ENCODE assay signal across 12 mouse cellular contexts in the genomic region with DNA sequence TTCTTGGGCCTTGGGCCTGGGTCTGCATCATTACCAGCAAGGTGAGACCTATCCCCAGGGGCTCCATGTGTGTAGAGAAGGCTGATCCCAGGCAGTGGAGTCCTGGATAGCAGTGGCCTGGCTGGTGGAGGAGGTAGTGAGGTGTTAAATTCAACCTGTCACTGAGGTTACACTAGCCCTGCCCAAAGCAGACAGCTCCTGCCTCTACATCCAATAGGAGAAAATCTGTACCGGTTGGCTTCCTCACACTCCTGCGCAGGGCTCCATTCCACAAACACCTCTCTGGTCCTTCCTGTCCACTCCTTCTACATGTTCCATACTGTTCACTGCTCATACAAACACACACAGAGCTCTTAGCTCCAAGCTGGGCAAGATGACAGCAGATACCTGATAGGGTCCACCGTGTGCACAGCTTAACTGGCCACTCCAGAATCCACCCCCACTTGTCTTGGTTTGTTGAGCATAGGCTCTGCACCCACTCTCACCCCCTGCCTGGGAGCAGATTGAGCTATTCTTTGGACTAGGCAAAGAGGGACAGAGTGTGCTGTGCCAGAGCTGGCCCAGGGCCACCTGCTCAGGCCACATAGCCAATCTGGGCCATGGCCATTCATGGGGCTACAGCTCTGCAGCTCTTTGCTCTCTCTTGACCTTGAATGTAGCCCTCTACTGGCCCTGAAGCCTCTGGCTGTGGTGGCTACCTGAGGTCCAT. TPM values are rescaled to one million over a fixed set of nuclear protein-coding genes. Genes with fewer than 3 reads are reported as not detected.
DNase-seq lines count a peak whose midpoint lies in the region; ATAC-seq and TF ChIP-seq lines count a peak whose summit lies in the region.
"Had no signal": no experiment of that assay in that cellular context is flagged by ENCODE, and none has a peak within 500 bp of the region (broad histone marks: within the 10 kb centered on the region; RNA-seq: fewer than 3 reads in every experiment).

No protein-coding gene starts in this region.

- peak; percentile 43 to 85 for DNase-seq in kidney, postnatal 25 days
- no peak for DNase-seq in kidney, postnatal 10 days
- DNase-seq in adrenal gland, postnatal 14 days, result peak; percentile 78
- peak; percentile 96 for DNase-seq in cerebellum, adult 11 months
- DNase-seq in heart, postnatal 0 days (ENCODE audit: low spot score), result no peak
- DNase-seq in natural killer cell, adult 2 months (ENCODE audit: low spot score in 2 of 2), result no peak
- DNase-seq in retina, postnatal 1 day, result no peak

- no peak overlapping the region for H3K4me2 ChIP-seq in heart, postnatal 0 days (ENCODE audit: low read depth, low read length)
- no peak overlapping the region for H3K4me2 ChIP-seq in forebrain, embryonic 13.5 days
- H3K4me2 ChIP-seq: hindbrain, embryonic 14.5 days; limb, embryonic 12.5 days had no signal

- H3K36me3 ChIP-seq in heart, postnatal 0 days (replicated peaks; ENCODE audit: control insufficient read depth, insufficient read depth, low read length), result no peaks in the 10 kb centered on the region
- no peaks in the 10 kb centered on the region for H3K36me3 ChIP-seq in forebrain, embryonic 13.5 days (ENCODE audit: poor library complexity, severe bottlenecking)
- H3K36me3 ChIP-seq: G1E; limb, embryonic 12.5 days had no signal

- no peak for TF ChIP-seq CTCF in heart, postnatal 0 days (IDR thresholded peaks at IDR 0.05; ENCODE audit: low read depth)

- ATAC-seq in heart, postnatal 0 days (ENCODE audit: insufficient read depth, low read depth), result peak; percentile 63
- ATAC-seq in forebrain, embryonic 13.5 days, result no peak

- no peak for TF ChIP-seq EP300 in heart, postnatal 0 days (IDR thresholded peaks at IDR 0.05; ENCODE audit: low read depth)

- no peaks in the 10 kb centered on the region for H3K27me3 ChIP-seq in heart, postnatal 0 days (ENCODE audit: control insufficient read depth, insufficient read depth, low read length)
- 0 out of 2 replicates have a peak, but pooled peaks cover 5% of the 10 kb centered on the region for H3K27me3 ChIP-seq in forebrain, embryonic 13.5 days
- H3K27me3 ChIP-seq: limb, embryonic 12.5 days had no signal

- H3K9ac ChIP-seq in heart, postnatal 0 days (replicated peaks; ENCODE audit: low read depth, low read length), result no peak overlapping the region
- H3K9ac ChIP-seq in forebrain, embryonic 13.5 days, result no peak overlapping the region
- H3K9ac ChIP-seq: hindbrain, embryonic 14.5 days; limb, embryonic 12.5 days had no signal

- no peaks in the 10 kb centered on the region; the same call in 1 of the 2 replicates for H3K4me1 ChIP-seq in heart, postnatal 0 days (ENCODE audit: control insufficient read depth, insufficient read depth)
- H3K4me1 ChIP-seq in forebrain, embryonic 13.5 days, result no peaks in the 10 kb centered on the region
- H3K4me1 ChIP-seq: limb, embryonic 12.5 days had no signal

- H3K9me3 ChIP-seq in heart, postnatal 0 days (replicated peaks; ENCODE audit: control insufficient read depth, low read length), result no peaks in the 10 kb centered on the region
- H3K9me3 ChIP-seq in forebrain, embryonic 13.5 days (replicated peaks), result no peaks in the 10 kb centered on the region
- H3K9me3 ChIP-seq: G1E; limb, embryonic 12.5 days had no signal

- no peak overlapping the region for H3K27ac ChIP-seq in heart, postnatal 0 days (ENCODE audit: low read depth)
- H3K27ac ChIP-seq in forebrain, embryonic 13.5 days, result no peak overlapping the region
- H3K27ac ChIP-seq: hindbrain, embryonic 14.5 days; limb, embryonic 12.5 days; macrophage had no signal

- 73% methylated on average over 3 of the region's 3 CpGs for WGBS in heart, postnatal 0 days
- WGBS in forebrain, embryonic 13.5 days, result 95% methylated on average over 3 of the region's 3 CpGs

- no peak overlapping the region for H3K4me3 ChIP-seq in heart, postnatal 0 days (ENCODE audit: low read depth, low read length)
- no peak overlapping the region for H3K4me3 ChIP-seq in forebrain, embryonic 13.5 days
- H3K4me3 ChIP-seq: limb, embryonic 12.5 days had no signal

RNA-seq across cellular contexts. Expression of a gene that starts 8.3 kb away (rescaled TPM):
- 8.7 and 9.9 TPM in 2 replicates for total RNA-seq in adrenal gland, postnatal 14 days (2021)
- total RNA-seq in heart, postnatal 0 days (2014; rRNA removed; ENCODE audit: low replicate concordance), result 708 and 711 TPM in 2 replicates
- polyA plus RNA-seq in heart, postnatal 0 days (2015; fragmentation: Nextera tagmentation; extraction: Ambion mirVana), result 356 and 359 TPM in 2 replicates
- 7.6 and 9.7 TPM in 2 replicates for polyA plus RNA-seq in forebrain, embryonic 13.5 days (2015; fragmentation: Nextera tagmentation; extraction: Ambion mirVana)
- polyA plus RNA-seq: G1E, macrophage had no signal

RNA-seq across cellular contexts. Expression of a gene that starts 15.6 kb away (rescaled TPM):
- not detected in 2 replicates for total RNA-seq in adrenal gland, postnatal 14 days (2021)
- total RNA-seq in heart, postnatal 0 days (2014; rRNA removed; ENCODE audit: low replicate concordance), result not detected in 2 replicates
- polyA plus RNA-seq in heart, postnatal 0 days (2015; fragmentation: Nextera tagmentation; extraction: Ambion mirVana), result not detected in 2 replicates
- polyA plus RNA-seq in forebrain, embryonic 13.5 days (2015; fragmentation: Nextera tagmentation; extraction: Ambion mirVana), result not detected in 2 replicates
- total RNA-seq: G1E had no signal
- polyA plus RNA-seq: G1E; hindbrain, embryonic 14.5 days; limb, embryonic 12.5 days; macrophage had no signal

RNA-seq across cellular contexts. Expression of a gene that starts 17.2 kb away (rescaled TPM):
- total RNA-seq in adrenal gland, postnatal 14 days (2021), result 36.2 and 42.6 TPM in 2 replicates
- total RNA-seq in heart, postnatal 0 days (2014; rRNA removed; ENCODE audit: low replicate concordance), result 71.9 and 90.7 TPM in 2 replicates
- 42.7 and 45.5 TPM in 2 replicates for polyA plus RNA-seq in heart, postnatal 0 days (2015; fragmentation: Nextera tagmentation; extraction: Ambion mirVana)
- polyA plus RNA-seq in forebrain, embryonic 13.5 days (2015; fragmentation: Nextera tagmentation; extraction: Ambion mirVana), result 62.0 and 65.9 TPM in 2 replicates

RNA-seq across cellular contexts. Expression of a gene that starts 21.5 kb away (rescaled TPM):
- 0.74 and 1.0 TPM in 2 replicates for total RNA-seq in adrenal gland, postnatal 14 days (2021)
- 2.4 and 4.5 TPM in 2 replicates for total RNA-seq in heart, postnatal 0 days (2014; rRNA removed; ENCODE audit: low replicate concordance)
- 6.5 and 7.4 TPM in 2 replicates for polyA plus RNA-seq in heart, postnatal 0 days (2015; fragmentation: Nextera tagmentation; extraction: Ambion mirVana)
- 2.4 and 3.2 TPM in 2 replicates for polyA plus RNA-seq in forebrain, embryonic 13.5 days (2015; fragmentation: Nextera tagmentation; extraction: Ambion mirVana)
- polyA plus RNA-seq: G1E, macrophage had no signal

RNA-seq across cellular contexts. Expression of a gene that starts 22.4 kb away (rescaled TPM):
- total RNA-seq in adrenal gland, postnatal 14 days (2021), result 79.3 and 81.4 TPM in 2 replicates
- total RNA-seq in heart, postnatal 0 days (2014; rRNA removed; ENCODE audit: low replicate concordance), result 115 and 141 TPM in 2 replicates
- polyA plus RNA-seq in heart, postnatal 0 days (2015; fragmentation: Nextera tagmentation; extraction: Ambion mirVana), result 70.6 and 76.5 TPM in 2 replicates
- polyA plus RNA-seq in forebrain, embryonic 13.5 days (2015; fragmentation: Nextera tagmentation; extraction: Ambion mirVana), result 97.9 and 103 TPM in 2 replicates

Comparison
In these comparisons a context has a peak if more than half of its experiments do, and no peak if none do; other contexts are left out.
1. DNase-seq: peak in kidney, postnatal 25 days (2 of 2), adrenal gland, postnatal 14 days (single experiment) and cerebellum, adult 11 months (single experiment); none in kidney, postnatal 10 days (single experiment), heart, postnatal 0 days (single experiment), natural killer cell, adult 2 months (0 of 2) and retina, postnatal 1 day (single experiment).
2. RNA of a gene that starts 8.3 kb away (total RNA-seq): 708 to 711 TPM in heart, postnatal 0 days; 8.7 to 9.9 TPM in adrenal gland, postnatal 14 days; every median in the first group is over 10 times any median in the second.